Mouse (Mus musculus): ENCODE results near the gene Ndufs7.
"Not testable (repeated sequence)": the region's sequence is repeated elsewhere in the genome, so short reads cannot be mapped to it uniquely, and the experiment has no call there.

The Ndufs7 gene

GRCm38 (mm10) chr10:80242607-80243006, 6.3 kb upstream of the Ndufs7 start:
- DNase-seq (ENCODE audit: low spot score) = no peak

DNA sequence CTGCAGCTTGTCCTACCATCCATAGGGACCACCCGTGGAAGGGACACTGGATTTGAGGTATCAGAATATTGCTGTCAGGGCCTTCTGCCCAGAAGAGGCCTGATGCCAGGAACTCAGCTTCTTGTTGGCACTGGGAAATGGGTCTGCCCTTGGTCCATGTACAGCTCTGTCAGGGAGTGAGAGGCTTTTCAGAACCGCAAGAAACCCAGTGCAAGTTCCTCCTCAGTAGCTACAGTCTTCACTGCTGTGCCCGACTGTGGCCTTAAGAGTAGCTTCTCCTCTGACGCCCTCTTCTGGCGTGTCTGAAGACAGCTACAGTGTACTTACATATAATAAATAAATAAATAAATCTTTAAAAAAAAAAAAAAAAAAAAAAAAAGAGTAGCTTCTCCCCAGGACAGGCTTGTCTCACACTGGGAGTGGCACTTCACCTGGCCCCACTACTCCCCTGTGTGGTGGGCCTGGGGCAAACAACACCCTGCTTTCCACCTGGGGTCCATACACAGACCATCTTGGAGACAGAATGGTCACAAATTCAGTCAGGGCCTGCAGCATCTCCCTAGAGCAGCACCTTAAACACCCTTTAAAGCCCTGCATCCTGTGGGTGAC, 4.0 kb upstream of the Ndufs7 start:
- DNase-seq (ENCODE audit: low spot score) = peak; percentile 43

DNA sequence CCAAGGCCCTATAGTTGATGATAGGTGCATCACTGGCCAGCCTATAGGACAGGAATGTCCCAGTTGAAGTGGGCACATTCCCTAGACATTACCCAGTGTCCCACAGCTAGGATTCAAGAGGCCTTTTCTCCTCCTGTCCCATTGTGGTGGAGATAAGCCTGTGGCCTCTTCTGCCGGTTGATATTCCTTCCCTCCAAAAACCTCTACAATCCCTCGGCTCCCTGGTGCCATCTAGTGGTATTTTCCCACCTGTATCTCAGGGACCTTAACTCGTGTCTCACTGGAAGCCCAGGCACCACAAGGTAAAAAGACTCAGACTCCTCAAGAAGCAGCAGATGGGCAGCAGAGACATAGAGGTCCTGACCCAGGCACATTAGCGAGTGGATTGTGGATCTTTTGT, 3.3 kb upstream of the Ndufs7 start:
- DNase-seq (ENCODE audit: low spot score) = peak; percentile 69

DNA sequence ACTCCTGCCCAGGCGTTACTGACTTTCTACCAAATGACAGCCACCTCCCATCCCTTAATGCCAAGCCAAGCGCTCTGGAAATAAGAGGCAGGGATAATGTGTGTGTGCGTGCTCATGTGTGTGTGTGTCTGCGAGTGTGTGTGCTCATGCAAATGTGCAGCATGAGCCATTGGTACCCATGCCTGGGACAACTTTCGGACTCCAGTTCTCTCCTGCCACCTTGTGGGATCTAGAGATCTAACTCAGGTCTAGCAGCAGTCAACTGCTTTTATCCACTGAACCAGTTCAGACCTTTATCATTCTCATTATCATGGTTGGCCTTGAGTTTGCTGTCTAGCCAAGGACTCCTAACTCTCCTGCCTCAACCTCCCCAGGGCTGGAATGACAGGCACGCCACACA, 1.1 kb upstream of the Ndufs7 start:
- no peak for DNase-seq (ENCODE audit: low spot score)

DNA sequence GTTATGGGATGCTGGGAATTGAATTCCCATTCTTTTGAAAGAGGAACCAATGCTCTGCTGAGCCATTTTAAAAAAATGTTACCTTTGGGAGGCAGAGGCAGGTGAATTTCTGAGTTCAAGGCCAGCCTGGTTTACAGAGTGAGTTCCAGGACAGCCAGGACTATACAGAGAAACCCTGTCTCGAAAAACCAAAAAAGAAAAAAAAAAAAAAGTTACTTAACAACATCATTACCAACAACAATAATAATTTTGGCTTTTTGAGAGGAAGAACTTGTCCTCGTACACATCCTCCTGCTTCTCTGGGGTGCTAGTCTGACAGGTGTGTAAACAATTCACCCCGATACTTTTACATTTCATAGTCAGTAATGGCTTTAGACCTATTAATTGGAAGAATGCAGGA, 484 bp upstream of the Ndufs7 start:
- DNase-seq (ENCODE audit: low spot score) = not testable (repeated sequence)

- no peak for DNase-seq (ENCODE audit: low spot score)
Measured at GRCm38 (mm10) chr10:80250059-80250458, 1.1 kb downstream of the Ndufs7 start.

- no peak for DNase-seq (ENCODE audit: low spot score)
Measured at GRCm38 (mm10) chr10:80250573-80250972, 1.7 kb downstream of the Ndufs7 start.

GRCm38 (mm10) chr10:80252011-80252410, 3.1 kb downstream of the Ndufs7 start:
- DNase-seq (ENCODE audit: low spot score) = no peak

DNA sequence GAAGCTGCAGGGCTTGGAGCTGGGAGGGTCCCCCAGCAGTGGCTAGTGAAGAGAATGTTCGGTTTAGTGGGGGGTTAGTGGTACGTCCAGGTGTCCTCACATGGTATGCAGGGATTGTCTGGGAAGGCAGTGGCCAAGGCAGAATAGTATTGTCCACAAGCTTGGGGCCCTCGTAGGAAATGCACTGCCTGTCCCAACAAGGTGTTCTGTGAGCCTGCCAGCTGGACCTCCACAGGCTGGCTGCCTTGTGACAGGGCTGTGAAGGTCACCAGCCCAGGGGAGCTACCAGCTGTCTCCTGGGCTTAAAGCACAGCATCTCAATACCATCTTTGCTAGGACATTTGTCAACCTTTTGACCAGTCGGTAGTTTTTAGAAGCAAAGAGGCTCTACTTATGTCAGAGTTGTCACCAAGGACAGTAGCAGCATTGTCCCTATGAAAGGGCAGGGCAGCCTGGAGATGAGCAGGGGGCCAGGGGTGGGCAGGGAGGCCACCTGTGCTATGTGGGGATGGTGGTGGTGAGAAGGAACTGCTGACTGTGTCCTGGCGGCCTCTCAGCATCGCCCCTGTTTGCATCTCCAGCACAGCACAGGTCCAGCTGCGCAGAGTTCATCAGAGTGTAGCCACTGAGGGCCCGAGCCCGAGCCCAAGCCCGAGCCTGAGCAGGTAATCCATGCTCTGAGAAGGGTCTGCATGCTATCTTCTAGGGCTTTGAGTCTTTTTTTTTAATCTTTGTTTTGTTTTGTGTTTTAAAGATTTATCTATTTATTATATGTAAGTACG, 3.8 kb downstream of the Ndufs7 start:
- DNase-seq (ENCODE audit: low spot score) = no peak

DNA sequence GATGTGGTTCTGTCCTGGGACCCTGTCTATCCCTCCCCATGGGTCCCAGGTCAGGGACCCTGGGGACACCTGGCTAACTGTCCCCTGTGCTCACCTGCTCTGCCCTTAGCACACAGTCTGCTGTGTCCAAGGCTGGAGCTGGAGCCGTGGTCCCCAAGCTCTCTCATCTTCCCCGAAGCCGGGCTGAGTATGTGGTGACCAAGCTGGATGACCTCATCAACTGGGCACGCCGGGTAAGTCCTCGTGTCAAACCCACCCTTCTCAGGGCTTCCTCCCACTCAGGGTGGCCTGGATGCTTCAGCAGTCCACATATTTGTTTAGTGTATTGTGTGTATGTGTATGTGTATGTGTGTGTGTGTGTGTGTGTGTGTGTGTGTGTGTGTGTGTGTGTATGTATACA, 4.6 kb downstream of the Ndufs7 start:
- no peak for DNase-seq (ENCODE audit: low spot score)

DNA sequence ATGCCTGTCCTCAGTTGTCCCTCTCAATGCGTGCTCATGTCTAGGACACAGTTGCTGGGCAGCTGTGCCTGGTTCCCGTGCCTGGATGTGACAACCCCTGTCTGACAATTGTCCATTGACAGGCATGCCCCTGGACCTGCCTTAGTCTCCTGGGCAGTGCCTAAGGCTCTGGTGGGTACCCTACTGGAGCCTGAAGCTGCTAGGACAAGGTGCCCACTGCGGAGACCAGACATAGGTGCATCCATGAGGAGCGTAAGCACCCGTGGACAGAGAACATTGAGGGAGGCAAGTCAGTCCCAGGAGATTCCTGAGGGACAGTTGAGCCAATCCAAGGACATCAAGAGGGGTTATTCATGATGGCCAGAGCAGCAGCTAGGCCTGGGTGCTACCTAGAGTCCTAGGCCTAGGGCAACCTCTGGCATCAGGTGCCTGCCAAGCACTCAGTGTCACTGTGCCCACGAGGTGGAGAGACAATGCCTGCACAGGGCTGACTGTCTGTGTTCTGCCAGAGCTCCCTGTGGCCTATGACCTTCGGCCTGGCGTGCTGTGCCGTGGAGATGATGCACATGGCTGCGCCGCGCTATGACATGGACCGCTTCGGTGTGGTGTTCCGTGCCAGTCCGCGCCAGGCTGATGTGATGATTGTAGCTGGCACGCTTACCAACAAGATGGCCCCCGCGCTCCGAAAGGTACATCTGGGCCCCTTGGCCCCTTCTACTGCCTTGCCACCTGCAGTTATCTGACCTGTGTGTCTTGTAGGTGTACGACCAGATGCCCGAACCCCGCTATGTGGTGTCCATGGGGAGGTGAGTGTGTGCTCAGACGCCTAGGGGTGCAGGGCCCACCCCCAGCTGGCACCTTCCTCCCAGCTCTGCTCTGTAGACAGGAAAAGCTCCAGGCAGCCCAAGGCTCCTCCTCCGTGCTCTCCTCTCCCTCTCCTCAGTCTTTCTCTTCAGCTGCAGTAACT, 5.7 kb downstream of the Ndufs7 start:
- no peak for DNase-seq (ENCODE audit: low spot score)

GRCm38 (mm10) chr10:80255881-80256535, 7.1 kb downstream of the Ndufs7 start:
- DNase-seq (ENCODE audit: low spot score) = no peak

DNA sequence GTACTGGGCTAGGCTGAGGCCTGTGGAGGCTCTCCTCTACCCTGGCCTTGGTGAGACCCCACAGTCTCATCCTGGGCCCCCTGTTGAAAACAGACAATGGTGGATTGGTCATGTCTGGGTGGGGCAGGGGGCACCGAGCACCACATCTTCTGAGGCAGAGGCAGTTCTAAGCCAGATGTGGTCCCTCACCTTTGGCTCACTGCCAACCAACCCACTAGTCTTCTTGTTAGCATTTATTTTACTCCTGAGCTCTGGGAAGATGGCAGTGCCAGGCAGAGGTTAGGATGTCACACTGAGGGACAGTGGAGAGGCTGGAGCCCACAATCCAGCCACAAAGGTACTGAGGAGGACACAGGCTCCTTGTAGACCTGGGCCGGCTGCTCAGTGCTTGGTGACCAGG, 9.0 kb downstream of the Ndufs7 start:
- no peak for DNase-seq (ENCODE audit: low spot score)

DNA sequence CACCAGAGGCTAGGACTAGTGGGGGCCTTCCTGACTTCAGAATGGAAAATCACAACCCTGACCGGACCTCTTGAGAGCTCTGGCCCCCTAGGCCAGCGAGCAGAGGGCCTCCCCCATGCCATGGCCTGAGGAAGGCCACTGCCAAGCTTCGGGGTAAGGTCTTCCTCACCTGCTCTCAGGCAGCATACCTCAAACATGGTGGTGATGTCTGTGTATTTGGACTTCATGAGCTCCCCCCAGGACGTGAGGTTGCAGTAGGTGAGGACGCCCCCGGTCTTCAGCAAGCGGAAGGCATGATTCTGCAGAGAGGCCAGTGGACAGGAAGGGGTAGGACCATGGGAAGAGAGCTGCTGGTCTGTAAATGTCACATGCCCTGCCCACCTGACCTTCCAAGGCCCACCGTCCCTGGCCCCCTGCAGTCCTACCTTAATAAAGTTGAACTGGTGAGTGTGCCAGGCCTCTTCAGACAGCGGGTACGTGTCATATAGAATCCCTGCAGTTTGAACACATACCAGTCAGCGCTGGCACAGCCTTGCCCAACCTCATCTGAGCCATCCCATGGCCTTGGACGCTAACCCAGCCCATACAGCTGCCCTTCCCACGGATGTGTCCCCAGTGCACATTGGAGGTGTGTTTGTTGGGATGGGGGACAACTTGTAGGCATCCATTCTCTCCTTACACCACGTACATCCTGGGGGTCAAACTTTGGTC, 10.0 kb downstream of the Ndufs7 start:
- no peak for DNase-seq (ENCODE audit: low spot score)

DNA sequence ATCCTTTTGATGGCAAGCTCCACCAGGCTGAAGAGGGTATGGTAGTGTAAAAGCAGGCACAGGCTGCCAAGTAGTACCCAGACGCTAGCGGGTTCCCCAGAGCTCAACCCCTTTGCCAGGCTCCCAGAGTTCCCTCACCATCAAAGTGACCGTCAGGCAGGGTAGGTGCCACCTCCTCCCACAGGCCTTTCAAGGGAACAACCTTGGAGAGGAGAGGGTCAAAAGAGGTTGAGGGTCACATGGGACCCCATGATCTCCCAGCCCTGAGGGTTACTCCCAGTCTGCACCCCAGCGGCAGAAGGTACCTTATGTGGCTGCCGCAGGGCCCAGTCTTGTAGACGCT, 10.5 kb downstream of the Ndufs7 start:
- no peak for DNase-seq (ENCODE audit: low spot score)

- DNase-seq (ENCODE audit: low spot score) = no peak
Measured at GRCm38 (mm10) chr10:80259861-80260641, 11.1 kb downstream of the Ndufs7 start.

DNA sequence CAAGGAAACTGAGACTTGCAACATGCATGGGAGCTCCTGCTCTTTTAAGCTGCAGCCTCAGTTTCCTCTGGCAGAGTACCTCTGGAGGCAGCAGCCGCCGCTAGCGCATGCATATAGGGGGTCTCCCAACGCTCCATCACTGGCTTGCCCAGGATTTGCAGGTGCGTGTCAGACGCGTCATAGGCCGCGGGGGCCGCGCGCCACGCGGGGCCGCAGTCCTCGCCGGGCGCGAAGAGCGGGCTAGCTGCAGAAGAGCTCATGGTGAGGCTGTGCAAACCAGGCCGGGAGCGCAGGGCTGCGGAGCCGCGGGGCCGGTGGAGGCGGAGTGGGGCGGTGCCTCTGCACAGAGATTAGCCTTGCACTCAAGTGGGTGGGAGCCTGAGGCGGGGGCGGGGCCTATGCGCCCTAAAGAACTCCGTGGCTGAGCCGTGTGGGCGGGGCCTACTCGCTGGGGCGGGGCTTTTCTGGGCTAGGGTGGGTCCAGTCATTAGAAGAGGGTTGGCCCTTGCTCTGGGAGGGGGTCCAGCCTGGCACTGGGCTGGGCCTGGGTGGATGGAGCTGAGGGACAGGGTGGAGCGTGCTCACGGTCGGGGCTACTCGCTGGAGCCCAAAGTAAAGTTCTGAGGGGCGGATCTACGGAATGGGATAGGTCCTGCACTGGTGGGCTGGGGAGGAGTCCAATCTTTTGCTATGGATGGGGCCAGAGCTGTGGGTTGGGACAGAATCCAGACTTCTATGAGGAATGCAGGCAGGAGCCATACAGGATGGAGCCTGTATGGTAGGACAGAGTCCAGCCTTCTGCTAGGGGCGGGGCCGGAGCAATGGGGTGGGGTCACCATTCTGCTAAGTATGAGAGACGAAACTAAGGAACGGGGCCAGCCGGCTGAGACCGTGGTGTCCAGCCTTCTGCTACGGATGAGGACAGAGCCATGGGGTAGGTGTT, 12.0 kb downstream of the Ndufs7 start, which contains the start of the genes Gamt and Dazap1:
Gene Gamt, minus strand, starts transcription at position 371 of the 943 bp plus-strand sequence.
Gene Dazap1, plus strand, starts transcription at position 845 of the 943 bp plus-strand sequence.
- DNase-seq (ENCODE audit: low spot score) = peak; percentile 77

- DNase-seq (ENCODE audit: low spot score) = peak; percentile 35
Measured at GRCm38 (mm10) chr10:80261585-80261968, 12.7 kb downstream of the Ndufs7 start.

- no peak for DNase-seq (ENCODE audit: low spot score)
Measured at GRCm38 (mm10) chr10:80262169-80262568, 13.2 kb downstream of the Ndufs7 start.

All from T-cell, adult 2 months (primary cell).